Mouse (Mus musculus): ENCODE data around the gene Sept12.

GRCm38 (mm10) chr16:5012036-5013005 is 14.7 kb upstream of the Sept12 start:
- TF ChIP-seq POLR2A (IDR thresholded peaks at IDR 0.05; ENCODE audit: low read depth, low read length) (no peak), CTCF (conservative IDR thresholded peaks at IDR 0.05; ENCODE audit: insufficient read depth, insufficient read length, low read depth, low read length) (no peak)
